Mouse (Mus musculus) liver, postnatal 0 days (tissue): ENCODE measurements around the gene Gm13278.
"Not testable (repeated sequence)": the region's sequence is repeated elsewhere in the genome, so short reads cannot be mapped to it uniquely, and the experiment has no call there.

Experiments used
- CTCF ChIP-seq: sonication (generic); IDR thresholded peaks from 2 replicates; pipeline ENCODE4 v1.5.1; 2016; ENCODE audit warnings: antibody characterized with exemption, low read depth
- EP300 ChIP-seq: IDR thresholded peaks from 2 replicates; pipeline ENCODE4 v1.6.1; 2016; ENCODE audit warnings: antibody characterized with exemption, low read depth, mild to moderate bottlenecking

- not testable (repeated sequence) for TF ChIP-seq CTCF, EP300
Observed at GRCm38 (mm10) chr4:88762341-88762740, 29.0 kb upstream of the Gm13278 start.
